17 mouse cellular contexts compared by ENCODE assay signal in the genomic region with DNA sequence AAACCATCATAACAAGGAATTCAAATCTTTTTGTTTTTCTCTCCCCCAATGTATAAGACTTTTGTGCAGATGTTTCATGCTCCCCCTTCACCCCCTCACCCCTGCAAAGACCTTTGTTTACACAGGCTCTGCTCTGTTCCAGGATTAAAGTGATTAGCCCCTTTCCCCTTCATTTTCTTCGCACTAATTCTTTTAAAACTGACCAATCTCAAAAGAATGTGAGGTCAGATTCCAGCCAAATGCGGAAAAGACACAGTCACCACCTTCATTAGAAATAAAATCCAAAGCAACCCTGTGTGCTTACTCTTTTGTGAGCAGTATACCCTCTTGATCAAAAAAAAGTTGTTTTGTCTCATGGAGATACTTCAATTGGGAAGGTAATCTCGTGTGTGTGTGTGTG.
"Had no signal": no experiment of that assay in that cellular context is flagged by ENCODE, and none has a peak within 500 bp of the region (broad histone marks: within the 10 kb centered on the region; RNA-seq: fewer than 3 reads in every experiment).

No protein-coding gene starts in this region.

- H3K27ac ChIP-seq: midbrain, embryonic 10.5 days; neural tube, embryonic 13.5 days; neural tube, embryonic 15.5 days had no signal

- H3K36me3 ChIP-seq: midbrain, embryonic 10.5 days; neural tube, embryonic 13.5 days; neural tube, embryonic 15.5 days had no signal

- H3K9ac ChIP-seq: lung, embryonic 14.5 days; neural tube, embryonic 13.5 days; neural tube, embryonic 15.5 days had no signal

- DNase-seq: lung, adult 18-20 months; lung, embryonic 14.5 days; lung, postnatal 10 days; lung, postnatal 4 days; midbrain, embryonic 14.5 days; right cerebral cortex, adult 18-20 months; right cerebral cortex, postnatal 25 days; right cerebral cortex, postnatal 4 days; spleen, adult 18-20 months; thymus, adult 18-20 months; thymus, postnatal 14 days; thymus, postnatal 36 days had no signal

- H3K27me3 ChIP-seq: neural tube, embryonic 13.5 days; neural tube, embryonic 15.5 days had no signal

- H3K9me3 ChIP-seq: neural tube, embryonic 13.5 days; neural tube, embryonic 15.5 days had no signal

- H3K4me2 ChIP-seq: lung, embryonic 14.5 days; neural tube, embryonic 13.5 days; neural tube, embryonic 15.5 days had no signal

- ATAC-seq: midbrain, embryonic 16.5 days had no signal

- H3K4me3 ChIP-seq: midbrain, embryonic 10.5 days; myocyte; neural tube, embryonic 13.5 days; neural tube, embryonic 15.5 days had no signal
